Mouse (Mus musculus) right cerebral cortex, postnatal 4 days (tissue): ENCODE measurements at regions not wholly inside any gene's neighbourhood (a gene's known extent, or its start where the extent isn't known, plus 50 kb on each side); places are given as distances from the start of the nearest gene placed in this dataset.

ENCODE experiments used
- DNase-seq: peaks from one replicate; pipeline ENCODE4 v3.0.0-alpha.2; 2022

DNA sequence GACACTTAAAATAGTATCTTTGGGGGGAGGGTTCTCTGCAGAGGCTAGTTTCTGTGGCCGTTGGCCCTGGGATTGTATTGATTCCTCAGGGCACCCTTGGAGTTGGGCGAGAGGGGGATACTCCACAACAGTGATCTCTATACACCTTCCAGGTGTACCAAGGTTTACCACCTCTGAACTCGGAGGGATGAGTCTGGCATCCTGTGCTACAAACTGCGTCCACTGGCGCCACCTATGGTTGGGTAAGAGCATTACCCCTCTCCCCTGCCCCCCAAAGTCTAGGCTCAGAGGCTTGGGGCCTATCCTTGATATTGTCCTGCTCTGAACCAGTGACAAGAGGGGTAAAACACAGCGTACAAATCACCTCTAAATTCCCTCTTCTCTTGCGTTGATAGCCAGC is 62.2 kb downstream of the Gm17728 start:
- DNase-seq, result no peak

DNA sequence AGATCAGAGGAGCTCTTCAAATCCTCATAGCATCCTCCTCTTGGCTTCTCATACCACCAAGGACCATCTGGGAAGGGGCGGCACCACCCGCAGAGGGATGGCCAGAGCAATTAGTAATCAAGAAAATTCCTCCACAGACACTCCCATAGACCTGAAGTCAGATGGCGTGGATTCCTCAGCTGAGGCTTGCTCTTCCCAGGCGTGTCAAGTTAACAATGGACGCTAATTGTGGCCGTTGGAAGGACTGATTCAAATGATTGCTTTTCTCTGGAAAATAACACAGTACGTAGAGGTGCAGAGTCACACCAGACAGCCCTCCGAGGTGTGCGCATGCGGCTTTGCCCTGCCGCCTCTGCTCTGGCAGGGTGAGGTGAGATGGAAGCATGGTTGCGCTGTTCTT is 62.7 kb downstream of the Gm17728 start:
- no peak for DNase-seq

DNA sequence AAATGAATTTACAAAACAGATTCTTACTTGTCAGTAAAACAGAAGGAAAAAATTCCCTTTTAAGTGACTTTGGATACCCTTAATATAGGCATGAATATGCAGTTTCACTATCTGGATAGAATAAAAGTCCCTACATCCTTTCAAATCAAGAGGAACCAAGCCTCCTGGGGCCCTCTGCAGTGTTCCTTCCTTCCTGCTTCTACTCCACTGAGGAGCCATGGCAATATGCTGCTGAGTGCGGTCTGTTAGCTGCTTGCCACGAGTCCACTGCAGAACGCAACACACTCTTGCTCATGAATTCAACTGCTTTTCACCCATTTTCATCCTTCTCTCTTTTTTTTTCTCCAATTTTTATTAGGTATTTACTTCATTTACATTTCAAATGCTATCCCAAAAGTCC is 107.5 kb downstream of the Gm17728 start:
- DNase-seq, result no peak

DNA sequence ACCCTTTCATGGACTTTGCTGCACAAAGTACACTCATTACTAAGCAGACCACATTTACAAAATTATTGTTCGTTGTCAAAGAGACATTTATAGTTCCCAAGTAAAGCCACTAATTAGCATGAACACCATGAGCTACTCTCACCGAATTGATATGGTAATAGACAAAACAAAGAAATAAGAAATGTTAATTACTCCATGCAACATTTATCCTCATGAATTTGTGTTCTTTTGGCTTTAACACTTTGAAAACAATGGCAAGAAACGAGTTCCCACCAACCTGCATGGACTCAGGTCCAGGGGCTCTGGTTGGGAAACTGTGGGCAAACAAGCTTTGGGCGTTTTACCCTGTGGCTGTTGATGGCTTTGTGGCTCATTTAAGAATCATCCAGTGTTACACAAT is 114.2 kb downstream of the Gm17728 start:
- no peak for DNase-seq

DNA sequence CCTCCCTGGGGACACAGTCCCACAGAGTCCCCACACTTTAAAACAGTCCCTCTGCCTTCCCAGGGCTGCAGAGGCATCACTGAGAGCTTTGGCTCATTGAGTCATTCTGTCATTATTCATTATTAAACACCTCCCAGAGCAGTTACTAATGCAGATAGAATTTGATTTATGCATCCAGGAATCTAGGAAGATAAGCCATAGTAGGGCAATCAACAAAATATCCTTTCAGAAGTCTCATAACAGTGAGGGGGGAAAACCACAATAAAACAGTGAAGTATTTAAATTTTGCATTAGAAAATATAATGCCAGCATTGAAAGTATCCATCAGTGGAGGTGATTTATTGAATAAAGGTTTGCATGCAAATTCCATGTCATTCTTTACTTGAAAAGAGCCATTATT is 116.5 kb downstream of the Gm17728 start:
- DNase-seq, result no peak

DNA sequence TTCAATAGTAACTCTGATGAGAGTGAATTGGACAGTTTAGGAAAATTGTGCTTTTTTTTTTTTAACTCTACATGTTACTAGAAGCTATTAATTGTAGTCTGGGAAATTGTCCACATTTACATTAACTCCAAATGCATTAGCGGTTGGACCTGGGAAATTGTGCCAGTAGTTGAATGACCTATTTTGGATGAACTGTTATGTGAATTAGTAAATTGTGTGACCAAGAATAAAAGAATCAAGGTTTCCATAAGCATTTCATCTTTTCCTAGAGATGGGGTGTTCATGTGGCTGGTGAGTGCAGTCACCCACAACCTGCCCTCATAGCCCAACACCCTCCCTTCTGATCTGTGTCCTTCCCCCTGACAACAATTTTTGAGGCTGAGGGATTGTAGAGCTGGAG is 118.3 kb downstream of the Gm17728 start:
- DNase-seq, result no peak

DNA sequence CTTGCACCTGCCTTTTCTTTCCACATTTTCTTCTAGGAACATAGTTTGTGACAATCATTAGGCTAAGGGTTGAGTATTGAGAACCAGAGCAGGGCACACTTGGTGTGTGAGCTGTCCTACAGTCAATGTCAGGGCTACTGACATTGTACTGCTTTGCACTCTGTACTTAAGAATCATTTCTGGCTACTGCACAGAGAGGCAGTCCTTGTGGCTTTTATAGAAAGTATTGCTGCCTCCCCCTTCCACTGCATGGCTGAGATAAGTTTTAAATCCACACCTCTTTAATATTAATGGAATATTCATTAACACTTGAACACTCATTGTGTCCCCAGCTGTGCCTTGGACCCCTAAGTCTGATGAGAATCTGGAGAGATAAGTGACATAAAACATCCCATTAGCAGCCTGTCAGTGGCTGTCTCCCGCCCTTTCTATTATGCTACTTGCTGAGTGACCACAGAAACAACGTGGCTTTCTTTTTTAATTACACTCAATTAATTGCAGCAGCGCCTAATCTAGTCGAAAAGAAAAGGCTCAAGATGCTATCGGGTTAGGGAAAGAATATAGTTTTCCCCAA is 121.5 kb downstream of the Gm17728 start:
- no peak for DNase-seq

DNA sequence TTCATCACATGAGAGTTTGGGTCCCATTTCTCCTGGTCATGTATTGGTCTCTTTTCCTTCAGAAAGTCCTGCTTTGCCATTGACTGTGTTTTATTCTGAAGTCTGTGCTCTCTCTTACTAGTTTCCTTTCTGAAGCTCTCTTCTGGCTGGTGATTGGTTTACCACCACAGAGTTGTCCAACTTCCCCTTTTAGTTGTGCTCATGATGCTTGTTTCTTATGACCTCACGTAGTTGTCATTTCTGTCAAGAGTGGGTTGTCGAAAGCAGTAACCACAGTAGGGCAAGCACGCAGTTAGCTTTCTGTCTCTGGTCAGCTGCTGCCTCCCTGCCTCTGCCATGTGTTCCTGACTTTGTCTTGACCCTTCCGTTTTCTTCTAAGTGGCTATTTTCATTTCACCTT is 112.0 kb downstream of the Pabpc6 start:
- DNase-seq, result no peak

DNA sequence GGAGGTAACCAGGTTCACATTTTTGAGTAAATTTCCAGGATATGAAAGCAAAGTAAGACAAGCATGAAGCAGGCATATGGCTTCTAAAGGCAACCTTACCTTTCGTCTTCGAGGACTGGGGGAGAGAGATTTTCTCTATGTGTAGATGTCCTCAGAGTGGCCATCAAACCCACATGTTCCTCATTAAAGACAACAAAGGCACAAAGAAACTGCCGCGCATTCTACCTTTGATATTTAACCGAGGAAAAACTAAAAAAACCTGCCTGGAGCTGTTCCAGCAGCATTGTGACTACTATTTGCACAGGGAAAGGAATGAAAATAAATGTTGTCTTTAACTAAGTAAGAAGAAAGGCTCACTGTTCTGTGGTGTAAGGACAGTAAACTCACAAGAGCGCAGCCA is 102.7 kb downstream of the Pabpc6 start:
- no peak for DNase-seq

DNA sequence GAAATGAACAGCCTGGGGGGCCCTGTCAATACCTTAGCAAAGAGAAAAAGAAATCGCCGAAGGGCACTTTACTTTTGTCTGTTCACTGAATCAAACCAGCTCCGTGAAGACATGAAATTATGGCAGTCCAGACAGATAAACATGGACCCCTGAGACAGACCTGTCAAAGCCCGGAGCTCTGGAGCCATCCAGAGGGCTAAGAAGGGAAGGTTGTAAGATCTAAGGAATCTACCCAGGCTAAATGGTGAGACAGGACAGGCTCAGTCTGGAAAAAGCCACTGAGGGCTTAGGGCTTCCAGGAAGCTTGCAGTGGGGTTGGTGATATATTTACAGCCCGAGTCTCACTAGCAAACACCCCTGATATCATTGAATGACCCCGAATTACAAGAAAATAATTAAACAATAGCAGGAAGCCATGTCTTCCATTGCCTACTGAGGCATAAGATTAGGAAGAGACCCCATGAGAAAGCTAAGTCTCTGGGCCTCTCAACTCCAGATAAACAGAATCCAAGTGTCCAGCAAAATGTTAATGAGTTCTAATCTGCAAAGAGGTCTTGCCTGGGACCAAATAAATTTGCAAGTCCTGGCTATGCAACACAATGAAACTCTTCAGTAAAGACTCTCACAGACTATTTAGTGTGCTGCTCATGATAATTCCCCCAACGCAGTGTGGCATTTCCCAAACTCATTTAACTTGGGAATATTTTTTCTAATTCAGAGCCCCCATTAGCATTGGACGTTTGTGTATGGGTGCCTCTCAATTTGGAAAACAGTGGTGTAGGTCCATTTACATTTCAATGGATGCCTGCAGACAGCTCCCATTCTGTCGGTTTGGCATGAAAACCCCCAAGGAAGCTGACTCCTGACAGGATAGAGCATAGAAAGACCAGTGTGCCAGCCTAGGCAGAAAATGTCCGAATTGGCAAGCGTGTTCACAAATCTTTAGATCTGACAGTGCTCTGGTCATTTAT is 89.8 kb downstream of the Pabpc6 start:
- peak; percentile 16 for DNase-seq

DNA sequence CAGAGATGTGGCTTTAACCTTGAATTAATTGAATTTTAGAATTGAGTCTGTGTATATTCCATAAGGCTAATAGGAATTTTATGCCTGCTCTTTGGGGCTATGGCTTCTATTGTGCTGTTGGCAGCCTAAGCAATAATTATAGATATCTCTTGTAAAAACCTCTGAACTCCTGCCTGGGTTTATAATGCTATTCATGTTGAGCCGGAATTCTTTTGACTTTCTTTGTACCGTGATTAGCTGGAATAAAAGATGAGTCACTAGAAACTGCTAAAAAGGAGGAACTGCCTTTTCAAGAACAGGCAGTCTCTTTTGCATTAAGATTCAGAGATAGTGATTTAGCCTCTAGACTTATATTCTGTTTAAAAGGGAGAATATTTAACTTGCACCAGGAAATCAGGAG is 71.4 kb downstream of the Pabpc6 start:
- no peak for DNase-seq

DNA sequence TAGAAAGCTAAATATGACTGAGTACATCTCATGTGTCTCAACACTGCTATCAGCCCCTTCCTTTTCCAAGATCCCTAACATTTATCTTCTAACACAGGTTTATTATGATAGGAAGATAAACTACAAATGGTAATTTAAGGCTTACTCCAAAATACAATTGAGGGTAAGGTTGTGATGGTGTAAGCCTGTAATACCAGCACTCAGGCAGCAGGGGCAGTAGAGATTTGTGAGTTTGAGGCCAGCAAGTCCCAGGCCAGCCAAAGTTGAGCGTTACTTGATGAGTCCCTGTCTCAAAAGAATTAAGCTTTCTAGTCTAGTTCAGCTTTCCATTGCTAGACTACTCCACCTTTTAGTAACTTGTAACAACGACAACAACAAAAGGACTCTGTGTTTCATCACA is 69.1 kb downstream of the Pabpc6 start:
- DNase-seq, result no peak
